Mouse (Mus musculus) left cerebral cortex, adult 8-10 months (tissue): ENCODE data around the gene Crb1. TPM values are rescaled to one million over a fixed set of nuclear protein-coding genes. Genes with fewer than 3 reads are reported as not detected.
A peak's percentile ranks its signal among the peaks of the same experiment; 100 is the strongest.

Source experiments
- DNase-seq, 2 experiments: peaks; one replicate each; pipeline ENCODE4 v3.0.0; 2022; ENCODE audit warnings: low spot score in 2 of 2
- total RNA-seq, 4 experiments: library from RNA; stranded (reverse); gene quantifications; 2 replicates each; pipeline ENCODE4 v1.2.4; 2022

Gene Crb1
- total RNA-seq, 4 experiments from 2014 or later: 0.65 to 1.2 (median 0.92) TPM

GRCm38 (mm10) chr1:139232636-139233035 is 144.3 kb downstream of the Crb1 start:
- no peak for DNase-seq

DNA sequence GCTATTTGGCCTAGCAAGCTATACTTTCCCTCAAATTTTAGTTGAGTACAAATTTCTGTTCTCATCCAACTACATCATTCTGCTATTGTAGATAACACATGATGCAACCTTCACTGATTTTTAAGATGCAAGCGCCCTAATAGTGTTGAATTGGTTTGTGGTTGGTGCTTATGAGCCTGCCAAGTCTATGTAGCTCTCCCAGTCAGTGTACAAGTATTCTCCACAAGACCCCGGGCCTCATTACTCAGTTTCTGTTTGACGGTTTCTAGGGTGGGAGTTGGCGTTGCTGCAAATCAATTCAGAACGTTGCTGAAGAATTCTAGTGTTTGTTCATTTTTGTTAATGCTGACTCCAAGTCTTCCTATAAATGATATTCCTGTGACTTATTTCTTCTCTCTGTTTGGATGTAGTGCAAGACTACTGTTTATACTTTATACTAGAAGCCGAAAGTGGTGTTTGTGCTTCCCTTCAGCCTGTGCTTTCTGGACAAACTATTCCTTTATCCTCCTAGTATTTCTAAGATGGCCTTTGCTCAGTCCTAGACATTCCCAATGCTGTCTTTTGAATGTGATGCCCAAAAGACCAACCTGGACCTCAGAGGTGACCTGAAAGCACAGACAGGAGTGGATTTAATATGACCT is 152.5 kb downstream of the Crb1 start:
- no peak for DNase-seq

DNA sequence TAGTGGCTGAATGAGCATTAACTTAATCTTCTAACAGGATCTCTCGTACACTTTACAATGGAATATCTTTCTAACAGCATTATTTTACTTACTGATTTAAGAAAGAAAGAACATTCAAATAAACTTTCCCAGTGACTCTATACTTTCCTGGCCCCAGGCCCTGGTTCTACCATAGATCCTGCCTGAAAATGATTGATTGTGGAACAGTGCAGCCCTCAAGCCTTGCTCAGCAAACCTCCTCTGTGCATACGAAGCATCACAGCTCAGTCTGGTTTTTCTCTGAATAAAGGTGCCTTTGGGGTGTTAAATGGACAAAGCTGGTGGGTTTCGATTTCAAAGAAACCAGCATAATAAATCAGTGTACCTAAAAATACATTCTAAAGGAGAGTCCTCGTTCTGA is 153.1 kb downstream of the Crb1 start:
- no peak for DNase-seq

DNA sequence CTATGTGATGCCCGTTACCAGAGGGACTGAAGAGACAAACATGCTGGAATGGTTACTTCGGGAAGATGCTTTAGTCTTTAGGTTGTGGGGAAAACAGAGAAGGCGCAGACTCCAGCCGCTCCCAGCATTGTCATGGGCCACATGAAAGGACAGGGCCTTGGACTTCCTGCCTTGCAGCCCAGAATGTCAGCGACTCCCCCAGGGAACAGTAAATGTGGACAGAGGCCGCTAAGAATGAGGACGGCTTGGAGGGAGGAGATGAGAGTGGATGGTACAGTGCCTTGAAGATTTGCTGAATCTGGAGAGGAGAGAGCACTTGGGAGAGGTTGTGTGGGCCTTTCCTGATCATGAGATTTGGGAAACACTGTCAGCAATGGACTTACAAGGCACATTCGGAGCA is 161.6 kb downstream of the Crb1 start:
- DNase-seq: no peak

- no peak for DNase-seq
Observed at GRCm38 (mm10) chr1:139210505-139210904, 166.4 kb downstream of the Crb1 start.

- DNase-seq: peak; percentile 10 to 11
Observed at GRCm38 (mm10) chr1:139209796-139210195, 167.1 kb downstream of the Crb1 start.

DNA sequence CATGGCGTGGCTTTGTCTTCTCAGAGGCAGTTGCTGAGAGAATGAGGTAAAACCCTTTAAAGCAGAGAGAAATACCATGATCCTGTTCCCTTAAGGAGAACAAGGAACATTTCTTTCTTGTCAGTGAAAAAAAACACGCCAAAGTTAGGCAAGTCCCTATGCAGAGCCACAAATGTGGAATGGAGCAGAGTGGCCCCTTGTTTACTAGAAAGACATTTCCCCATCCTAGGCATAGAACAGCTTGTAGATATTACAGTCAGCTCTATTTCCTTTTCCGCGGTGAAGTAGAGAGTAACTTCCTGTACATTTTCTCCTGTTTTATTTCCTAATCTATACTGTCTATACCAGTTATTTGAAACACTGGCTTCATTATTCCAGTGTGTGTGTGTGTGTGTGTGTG is 170.6 kb downstream of the Crb1 start:
- no peak for DNase-seq

DNA sequence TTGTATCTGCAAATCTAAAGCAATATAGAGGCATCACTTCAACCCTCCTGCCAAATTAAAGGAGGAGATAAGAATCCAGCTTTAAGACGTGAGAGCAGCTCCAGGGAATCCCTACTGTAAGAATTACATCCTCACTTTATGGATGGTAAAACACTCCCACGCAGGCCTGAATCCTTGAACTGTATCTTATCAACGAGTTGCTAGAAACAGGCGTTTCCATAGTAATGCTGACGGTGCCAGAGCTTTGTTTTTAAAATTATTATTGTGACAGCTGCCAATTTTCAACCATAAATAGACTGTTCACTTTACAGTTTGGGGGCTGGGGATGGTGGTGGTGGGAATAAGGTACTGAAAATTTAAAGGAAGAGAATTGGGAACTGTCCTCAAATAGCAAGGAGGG is 173.9 kb downstream of the Crb1 start:
- no peak for DNase-seq

DNA sequence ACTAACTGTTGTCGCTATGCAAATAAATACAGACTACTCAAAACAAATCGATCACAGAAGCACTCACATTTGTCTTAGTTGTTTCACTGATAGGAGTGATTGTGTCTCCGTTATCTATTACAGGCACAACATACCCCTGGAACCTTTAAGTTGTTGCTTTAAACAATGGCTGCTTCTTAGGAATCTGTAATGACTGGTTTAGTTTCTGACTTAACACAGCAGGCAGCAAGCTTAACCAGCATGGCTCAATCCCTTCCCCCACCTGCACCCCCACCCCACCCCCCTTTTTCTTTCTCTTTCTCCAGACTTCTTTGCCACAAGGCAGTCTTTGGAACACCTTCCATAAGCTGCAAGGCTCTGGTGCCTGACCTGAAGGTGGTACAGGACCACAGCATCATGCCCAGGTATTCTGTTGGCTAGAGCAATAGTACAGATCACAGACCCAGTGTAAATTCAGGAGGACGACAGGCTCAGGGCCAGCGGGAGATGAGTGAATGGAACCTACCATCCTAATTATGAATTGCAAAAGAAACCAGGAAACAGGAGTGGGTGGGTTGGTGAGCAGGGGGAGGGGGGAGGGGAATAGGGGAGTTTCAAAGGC is 182.4 kb downstream of the Crb1 start:
- no peak for DNase-seq

DNA sequence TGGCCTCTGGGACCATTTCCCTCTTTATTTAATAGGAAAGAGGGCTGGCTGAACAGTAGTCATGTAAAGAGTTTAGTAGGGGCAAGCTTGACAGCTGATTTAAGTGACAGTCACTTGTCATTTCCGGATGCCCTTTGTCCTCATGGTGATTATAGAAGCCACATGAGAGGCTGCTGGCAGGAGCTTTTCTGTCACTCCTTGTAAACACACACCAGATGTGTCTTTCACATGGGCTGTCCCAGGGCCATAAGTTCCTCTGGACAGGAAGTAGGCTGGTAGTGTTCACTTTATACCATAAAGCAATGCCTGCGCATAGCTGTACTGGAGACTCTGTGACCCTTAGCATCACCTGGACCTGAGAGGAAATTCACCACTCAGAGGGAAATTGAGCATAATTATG is 182.9 kb downstream of the Crb1 start:
- no peak for DNase-seq

GRCm38 (mm10) chr1:139192635-139193034 is 184.3 kb downstream of the Crb1 start:
- DNase-seq: no peak

GRCm38 (mm10) chr1:139180481-139181149 is 196.3 kb downstream of the Crb1 start:
- DNase-seq: peak in 1 of 2 experiments; percentile 22

GRCm38 (mm10) chr1:139179707-139180106 is 197.2 kb downstream of the Crb1 start:
- no peak for DNase-seq

- DNase-seq: no peak
Observed at GRCm38 (mm10) chr1:139174058-139174832, 202.7 kb downstream of the Crb1 start.

DNA sequence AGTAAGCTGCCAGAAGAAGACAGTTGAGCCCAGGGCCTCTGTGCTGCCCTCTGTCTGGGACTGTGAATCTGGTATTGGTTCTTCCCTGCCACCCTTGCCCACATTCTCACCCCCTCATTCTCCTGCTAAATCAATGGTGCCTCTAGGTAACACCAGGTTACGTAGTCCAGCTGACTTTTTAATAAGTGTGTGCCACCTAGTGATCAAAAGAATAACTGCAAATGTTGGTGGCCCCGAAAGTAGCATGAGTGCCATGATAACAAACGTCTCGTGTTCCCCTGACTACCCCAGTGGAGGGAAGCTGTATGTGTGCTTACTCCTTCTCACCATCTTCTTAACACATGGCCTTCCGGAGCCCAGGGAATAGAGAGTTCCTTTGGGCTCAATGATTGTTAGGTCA is 214.1 kb downstream of the Crb1 start:
- DNase-seq: peak in 1 of 2 experiments; percentile 10

DNA sequence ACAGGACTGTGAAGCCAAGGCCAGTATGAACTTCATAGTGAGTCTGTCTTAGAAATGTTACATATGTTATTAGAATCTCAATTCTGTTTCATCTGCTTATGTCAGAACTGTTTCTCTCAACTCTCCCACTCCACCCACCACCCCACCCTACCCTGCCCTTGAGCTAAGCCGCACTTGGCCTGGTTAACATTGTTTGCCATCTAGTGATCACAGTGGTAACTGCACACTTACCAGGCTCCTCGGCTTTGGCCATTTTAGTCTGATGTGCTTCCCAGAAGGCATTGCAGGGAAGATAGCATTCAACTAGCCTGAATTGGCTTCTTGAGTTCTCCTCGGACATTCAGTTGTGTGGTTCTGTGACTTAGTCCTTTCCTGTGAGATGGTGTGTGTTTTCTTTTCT is 215.3 kb downstream of the Crb1 start:
- no peak for DNase-seq

DNA sequence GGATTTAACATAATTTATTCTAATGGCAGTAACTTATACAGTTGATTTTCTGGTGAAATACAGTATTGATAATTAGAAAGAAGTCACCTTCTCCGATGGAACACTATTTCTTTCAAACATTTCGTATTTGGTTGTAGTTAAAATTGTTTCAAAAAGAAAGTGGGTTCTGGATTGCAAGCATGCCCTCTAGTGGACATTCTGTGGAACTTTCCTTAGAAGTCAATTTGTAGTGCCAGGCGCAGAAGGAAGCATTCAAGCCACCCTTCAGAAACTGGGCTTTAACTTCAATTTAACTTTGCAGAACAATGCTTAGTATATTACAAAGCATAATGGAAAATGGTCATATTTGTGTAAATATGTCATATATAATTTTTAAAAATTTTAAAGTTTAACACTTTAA is 220.5 kb downstream of the Crb1 start:
- no peak for DNase-seq

- no peak for DNase-seq
Observed at GRCm38 (mm10) chr1:139153493-139153892, 223.4 kb downstream of the Crb1 start.

GRCm38 (mm10) chr1:139153006-139153405 is 223.9 kb downstream of the Crb1 start:
- no peak for DNase-seq
